Comparison of ENCODE assay signal across 8 mouse cellular contexts in the genomic region with DNA sequence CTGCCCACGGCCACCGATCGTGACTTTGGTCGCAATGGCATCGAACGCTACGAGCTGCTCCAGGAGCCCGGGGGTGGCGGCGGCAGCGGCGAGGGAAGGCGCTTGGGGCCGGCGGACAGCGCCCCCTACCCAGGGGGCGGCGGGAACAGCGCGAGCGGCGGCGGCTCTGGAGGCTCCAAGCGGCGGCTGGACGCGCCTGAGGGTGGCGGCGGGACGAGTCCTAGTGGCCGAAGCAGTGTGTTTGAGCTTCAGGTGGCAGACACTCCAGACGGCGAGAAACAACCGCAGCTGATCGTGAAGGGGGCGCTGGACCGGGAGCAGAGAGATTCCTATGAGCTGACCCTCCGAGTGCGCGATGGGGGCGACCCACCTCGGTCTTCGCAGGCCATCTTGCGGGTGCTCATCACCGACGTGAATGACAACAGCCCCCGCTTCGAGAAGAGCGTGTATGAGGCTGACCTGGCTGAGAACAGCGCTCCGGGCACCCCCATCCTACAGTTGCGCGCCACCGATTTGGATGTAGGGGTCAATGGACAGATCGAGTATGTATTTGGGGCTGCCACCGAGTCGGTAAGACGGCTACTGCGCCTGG. TPM values are rescaled to one million over a fixed set of nuclear protein-coding genes. Genes with fewer than 3 reads are reported as not detected.
A peak's percentile ranks its signal among the peaks of the same experiment; 100 is the strongest.
DNase-seq lines count a peak whose midpoint lies in the region; ATAC-seq lines count a peak whose summit lies in the region.

No protein-coding gene starts in this region.

- no peaks in the 10 kb centered on the region for H3K9me3 ChIP-seq in embryonic facial prominence, embryonic 15.5 days (replicated peaks)
- no peaks in the 10 kb centered on the region for H3K9me3 ChIP-seq in heart, embryonic 15.5 days (replicated peaks)
- no peaks in the 10 kb centered on the region for H3K9me3 ChIP-seq in lung, embryonic 15.5 days

- ATAC-seq in embryonic facial prominence, embryonic 15.5 days (ENCODE audit: insufficient number of reproducible peaks, low FRiP score, low TSS enrichment, low read depth), result no peak
- ATAC-seq in heart, embryonic 15.5 days (replicated peaks; ENCODE audit: insufficient number of reproducible peaks, insufficient read depth, low FRiP score, low read depth), result no peak
- ATAC-seq in lung, embryonic 15.5 days (ENCODE audit: borderline replicate concordance, extremely low read depth, low FRiP score, low TSS enrichment), result no peak

- no peaks in the 10 kb centered on the region for H3K27me3 ChIP-seq in embryonic facial prominence, embryonic 15.5 days
- no peaks in the 10 kb centered on the region for H3K27me3 ChIP-seq in heart, embryonic 15.5 days
- H3K27me3 ChIP-seq in lung, embryonic 15.5 days, result peaks cover 25% of the 10 kb centered on the region

- H3K9ac ChIP-seq in embryonic facial prominence, embryonic 15.5 days, result peak overlapping the region; percentile 65
- peak overlapping the region; percentile 82 for H3K9ac ChIP-seq in heart, embryonic 15.5 days
- peak overlapping the region; percentile 59 for H3K9ac ChIP-seq in lung, embryonic 15.5 days

- no peak overlapping the region for H3K27ac ChIP-seq in embryonic facial prominence, embryonic 15.5 days (replicated peaks)
- H3K27ac ChIP-seq in heart, embryonic 15.5 days, result peak overlapping the region; percentile 95
- no peak overlapping the region for H3K27ac ChIP-seq in lung, embryonic 15.5 days

- H3K36me3 ChIP-seq in embryonic facial prominence, embryonic 15.5 days, result no peaks in the 10 kb centered on the region
- no peaks in the 10 kb centered on the region for H3K36me3 ChIP-seq in heart, embryonic 15.5 days
- H3K36me3 ChIP-seq in lung, embryonic 15.5 days, result no peaks in the 10 kb centered on the region

- H3K4me2 ChIP-seq in embryonic facial prominence, embryonic 15.5 days (replicated peaks), result peak overlapping the region; percentile 93
- H3K4me2 ChIP-seq in heart, embryonic 15.5 days, result peak overlapping the region; percentile 91
- H3K4me2 ChIP-seq in lung, embryonic 15.5 days, result peak overlapping the region; percentile 98

- DNase-seq in spleen, postnatal 10 days (ENCODE audit: low spot score in 2 of 2), result peak; percentile 14 to 49
- no peak for DNase-seq in spleen, adult 12 weeks (ENCODE audit: low spot score)
- peak; percentile 35 to 72 for DNase-seq in kidney, postnatal 36 days
- DNase-seq in retina, postnatal 1 day, result peak; percentile 84
- DNase-seq in MN1 (ENCODE audit: low spot score), result no peak

- peak overlapping the region; percentile 69 for H3K4me3 ChIP-seq in embryonic facial prominence, embryonic 15.5 days (replicated peaks)
- H3K4me3 ChIP-seq in heart, embryonic 15.5 days, result peak overlapping the region; percentile 68
- H3K4me3 ChIP-seq in lung, embryonic 15.5 days, result peak overlapping the region; percentile 68

- WGBS in embryonic facial prominence, embryonic 15.5 days, result under 1% methylated on average over 59 of the region's 59 CpGs
- under 1% methylated on average over 59 of the region's 59 CpGs for WGBS in heart, embryonic 15.5 days
- under 1% methylated on average over 49 of the region's 59 CpGs for WGBS in lung, embryonic 15.5 days

- peaks cover 31% of the 10 kb centered on the region for H3K4me1 ChIP-seq in embryonic facial prominence, embryonic 15.5 days
- 0 out of 2 replicates have a peak, but pooled peaks cover 9% of the 10 kb centered on the region for H3K4me1 ChIP-seq in heart, embryonic 15.5 days (replicated peaks)
- H3K4me1 ChIP-seq in lung, embryonic 15.5 days, result peaks cover 35% of the 10 kb centered on the region

RNA-seq across cellular contexts. Expression of a gene that starts 1.9 kb away (rescaled TPM):
- 11.3 and 11.7 TPM in 2 replicates for polyA plus RNA-seq in embryonic facial prominence, embryonic 15.5 days (2015; fragmentation: Nextera tagmentation; extraction: Ambion mirVana)
- polyA plus RNA-seq in heart, embryonic 15.5 days (2015; fragmentation: Nextera tagmentation; extraction: Ambion mirVana), result 21.1 and 21.8 TPM in 2 replicates
- polyA plus RNA-seq in lung, embryonic 15.5 days (2015; fragmentation: Nextera tagmentation; extraction: Ambion mirVana), result 3.6 and 3.7 TPM in 2 replicates

Comparison
In these comparisons a context has a peak if more than half of its experiments do, and no peak if none do; other contexts are left out.
1. DNase-seq: peak in spleen, postnatal 10 days (2 of 2), kidney, postnatal 36 days (2 of 2) and retina, postnatal 1 day (single experiment); none in spleen, adult 12 weeks (single experiment) and MN1 (single experiment).
2. Peak in every context shown above with its lines, with median percentiles within 50 percentile points of each other: H3K4me2 ChIP-seq, H3K4me3 ChIP-seq and H3K9ac ChIP-seq.